Mouse (Mus musculus): ENCODE measurements around the gene Ctnnbip1. TPM values are rescaled to one million over a fixed set of nuclear protein-coding genes. Genes with fewer than 3 reads are reported as not detected.

Gene Ctnnbip1
- polyA plus RNA-seq, 1 experiment = 27.2 TPM

DNA sequence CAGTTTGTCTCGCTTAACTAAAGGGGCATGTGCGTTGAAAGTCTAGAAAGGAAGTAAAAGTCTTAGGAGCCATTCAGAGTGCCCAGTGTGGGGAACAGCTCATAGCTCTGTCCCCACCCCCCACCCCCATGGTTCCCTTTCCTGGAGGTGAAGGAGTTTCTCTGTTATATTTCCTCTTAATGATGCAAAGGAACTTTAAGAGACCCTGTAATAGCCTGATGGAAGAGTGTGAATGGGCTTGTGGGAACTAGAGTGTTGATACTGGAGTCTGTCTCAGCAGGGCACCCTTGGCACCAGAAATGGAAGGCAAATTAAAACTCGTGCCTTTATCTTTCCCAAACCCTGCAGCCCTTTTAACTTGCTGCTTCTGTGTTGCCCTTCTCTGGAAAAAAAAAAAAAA, 13.2 kb upstream of the Ctnnbip1 start:
- Histone ChIP-seq H3K27me3 (ENCODE audit: control insufficient read depth, insufficient read depth, low read length) (no peaks in the 10 kb centered on the region), H3K27ac (ENCODE audit: insufficient read depth, low read depth, low read length) (no peak overlapping the region), H3K4me1 (ENCODE audit: control insufficient read depth, insufficient read depth, insufficient read length, low read length) (peaks cover 10% of the 10 kb centered on the region; the same call in 1 of the 2 replicates), H3K36me3 (ENCODE audit: control insufficient read depth, insufficient read depth, low read length) (peaks cover 18% of the 10 kb centered on the region), H3K4me3 (ENCODE audit: low read depth, low read length) (no peak overlapping the region)
- TF ChIP-seq CTCF (IDR thresholded peaks at IDR 0.05; ENCODE audit: extremely low read depth, insufficient read length, insufficient replicate concordance, low read depth, low read length) (no peak), POLR2A (IDR thresholded peaks at IDR 0.05; ENCODE audit: low read depth, low read length) (no peak)
- 51% methylated on average over 3 of the region's 3 CpGs for WGBS

DNA sequence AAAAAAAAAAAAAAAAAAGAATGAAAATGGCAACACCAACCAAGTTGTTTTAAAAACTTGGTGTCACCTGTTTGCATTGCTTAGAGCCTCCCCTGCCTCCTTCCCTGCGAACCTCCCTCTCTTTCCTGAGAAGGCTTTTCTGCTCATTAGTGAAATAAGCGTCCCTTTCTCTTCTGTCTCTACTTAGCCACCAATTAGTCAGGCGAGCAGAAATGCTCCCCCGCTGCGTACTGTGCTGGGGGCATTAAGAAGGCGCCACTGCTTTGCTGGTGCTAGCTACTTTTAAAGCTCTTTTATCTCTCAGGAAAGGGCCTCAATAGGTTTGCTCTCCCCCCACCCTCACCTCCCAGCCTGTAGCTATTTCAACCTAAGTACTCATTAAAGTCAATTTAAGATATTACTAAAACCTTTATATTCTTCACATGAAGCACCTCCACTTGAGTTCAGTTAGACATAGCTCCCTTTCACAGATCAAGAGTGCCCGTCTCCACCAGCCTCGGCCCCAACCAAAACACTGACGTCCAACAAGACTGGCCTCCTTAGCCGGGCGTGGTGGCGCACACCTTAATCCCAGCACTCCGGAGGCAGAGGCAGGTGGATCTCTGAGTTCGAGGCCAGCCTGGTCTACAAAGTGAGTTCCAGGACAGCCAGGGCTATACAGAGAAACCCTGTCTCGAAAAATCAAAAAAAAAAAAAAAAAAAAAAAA, 12.6 kb upstream of the Ctnnbip1 start:
- 74% methylated on average over 15 of the region's 15 CpGs for WGBS
- Histone ChIP-seq H3K4me3 (ENCODE audit: low read depth, low read length) (no peak overlapping the region), H3K27ac (ENCODE audit: insufficient read depth, low read depth, low read length) (no peak overlapping the region), H3K4me1 (ENCODE audit: control insufficient read depth, insufficient read depth, insufficient read length, low read length) (peaks cover 13% of the 10 kb centered on the region; the same call in 1 of the 2 replicates), H3K36me3 (ENCODE audit: control insufficient read depth, insufficient read depth, low read length) (peaks cover 14% of the 10 kb centered on the region), H3K27me3 (ENCODE audit: control insufficient read depth, insufficient read depth, low read length) (no peaks in the 10 kb centered on the region)
- TF ChIP-seq CTCF (IDR thresholded peaks at IDR 0.05; ENCODE audit: extremely low read depth, insufficient read length, insufficient replicate concordance, low read depth, low read length) (no peak), POLR2A (IDR thresholded peaks at IDR 0.05; ENCODE audit: low read depth, low read length) (no peak)

DNA sequence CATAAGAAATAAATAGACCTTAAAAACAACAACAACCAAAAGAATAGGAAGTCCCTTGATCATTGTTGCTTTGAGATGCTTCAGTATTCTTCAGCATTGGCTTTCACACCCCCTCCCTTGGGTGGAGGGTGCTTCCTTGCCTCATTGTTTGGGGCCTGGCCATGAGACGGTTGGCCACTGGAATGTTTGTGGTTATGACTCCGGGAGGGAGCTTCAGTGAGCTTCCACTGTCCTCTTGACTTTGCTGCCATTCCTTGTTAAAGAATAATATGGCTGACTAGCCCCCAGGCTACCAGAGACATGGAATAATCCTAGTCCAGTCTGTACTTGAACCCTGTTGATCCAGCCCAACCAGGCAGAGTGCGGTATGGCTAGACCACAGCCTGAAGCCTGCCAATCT, 11.1 kb upstream of the Ctnnbip1 start:
- TF ChIP-seq CTCF (IDR thresholded peaks at IDR 0.05; ENCODE audit: extremely low read depth, insufficient read length, insufficient replicate concordance, low read depth, low read length) (no peak), POLR2A (IDR thresholded peaks at IDR 0.05; ENCODE audit: low read depth, low read length) (no peak)
- Histone ChIP-seq H3K27me3 (ENCODE audit: control insufficient read depth, insufficient read depth, low read length) (no peaks in the 10 kb centered on the region), H3K36me3 (ENCODE audit: control insufficient read depth, insufficient read depth, low read length) (peaks cover 6% of the 10 kb centered on the region; the same call in 1 of the 2 replicates), H3K27ac (ENCODE audit: insufficient read depth, low read depth, low read length) (no peak overlapping the region), H3K4me3 (ENCODE audit: low read depth, low read length) (no peak overlapping the region), H3K4me1 (ENCODE audit: control insufficient read depth, insufficient read depth, insufficient read length, low read length) (peaks cover 15% of the 10 kb centered on the region; the same call in 1 of the 2 replicates)
- WGBS = 66% methylated on average over 3 of the region's 3 CpGs

DNA sequence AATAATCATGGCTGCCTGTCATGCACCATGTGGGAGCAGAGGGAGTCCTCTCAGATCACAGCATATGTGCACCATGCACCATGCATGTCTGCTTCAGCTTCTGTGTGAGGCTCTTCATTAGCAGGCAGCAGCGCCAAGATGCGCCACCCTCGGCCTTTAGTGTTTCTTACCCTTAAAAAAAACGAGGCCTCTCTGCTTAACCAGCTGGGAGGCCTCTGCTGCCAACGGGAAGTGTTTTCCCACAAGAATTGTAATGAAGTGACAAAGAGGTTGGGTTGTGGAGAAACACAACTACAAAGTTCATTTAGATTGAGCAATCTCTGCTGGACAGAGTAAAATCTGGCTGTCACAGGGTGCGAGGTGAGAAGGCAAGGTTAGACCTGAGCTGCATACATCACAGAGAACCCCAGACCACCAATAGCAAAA, 6.8 kb upstream of the Ctnnbip1 start:
- WGBS = 24% methylated on average over 6 of the region's 6 CpGs
- no peaks in the 10 kb centered on the region for H3K36me3 ChIP-seq (ENCODE audit: control insufficient read depth, insufficient read depth, low read length)
- H3K4me3 ChIP-seq (ENCODE audit: low read depth, low read length) = no peak overlapping the region
- TF ChIP-seq POLR2A (IDR thresholded peaks at IDR 0.05; ENCODE audit: low read depth, low read length) (no peak), CTCF (IDR thresholded peaks at IDR 0.05; ENCODE audit: extremely low read depth, insufficient read length, insufficient replicate concordance, low read depth, low read length) (no peak)
- no peaks in the 10 kb centered on the region for H3K27me3 ChIP-seq (ENCODE audit: control insufficient read depth, insufficient read depth, low read length)
- peaks cover 15% of the 10 kb centered on the region; the same call in 1 of the 2 replicates for H3K4me1 ChIP-seq (ENCODE audit: control insufficient read depth, insufficient read depth, insufficient read length, low read length)
- H3K27ac ChIP-seq (ENCODE audit: insufficient read depth, low read depth, low read length) = no peak overlapping the region

DNA sequence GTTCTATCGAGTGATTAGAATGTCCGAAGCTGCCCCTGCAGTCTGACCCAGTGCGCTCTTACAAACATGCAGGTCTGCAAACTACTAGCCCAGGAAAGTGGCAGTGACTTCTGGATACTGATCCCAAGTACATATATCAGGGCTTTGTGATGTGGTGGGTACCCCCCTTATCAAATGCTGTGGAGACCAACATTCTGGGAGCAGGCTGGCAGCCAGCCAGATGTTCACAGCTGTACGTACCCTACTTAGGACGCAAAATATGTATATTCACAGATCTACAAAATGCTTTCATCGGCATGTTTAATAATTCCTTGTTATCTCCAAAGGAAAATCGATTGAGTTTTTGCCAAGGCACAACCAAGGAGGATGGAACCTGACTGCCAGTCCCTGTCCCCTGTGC, 6.0 kb upstream of the Ctnnbip1 start:
- Histone ChIP-seq H3K27ac (ENCODE audit: insufficient read depth, low read depth, low read length) (no peak overlapping the region), H3K4me1 (ENCODE audit: control insufficient read depth, insufficient read depth, insufficient read length, low read length) (peaks cover 15% of the 10 kb centered on the region; the same call in 1 of the 2 replicates), H3K4me3 (ENCODE audit: low read depth, low read length) (no peak overlapping the region), H3K36me3 (ENCODE audit: control insufficient read depth, insufficient read depth, low read length) (no peaks in the 10 kb centered on the region), H3K27me3 (ENCODE audit: control insufficient read depth, insufficient read depth, low read length) (no peaks in the 10 kb centered on the region)
- no peak for TF ChIP-seq POLR2A (IDR thresholded peaks at IDR 0.05; ENCODE audit: low read depth, low read length)
- no peak for TF ChIP-seq CTCF (IDR thresholded peaks at IDR 0.05; ENCODE audit: extremely low read depth, insufficient read length, insufficient replicate concordance, low read depth, low read length)
- WGBS = 82% methylated on average over 7 of the region's 7 CpGs

DNA sequence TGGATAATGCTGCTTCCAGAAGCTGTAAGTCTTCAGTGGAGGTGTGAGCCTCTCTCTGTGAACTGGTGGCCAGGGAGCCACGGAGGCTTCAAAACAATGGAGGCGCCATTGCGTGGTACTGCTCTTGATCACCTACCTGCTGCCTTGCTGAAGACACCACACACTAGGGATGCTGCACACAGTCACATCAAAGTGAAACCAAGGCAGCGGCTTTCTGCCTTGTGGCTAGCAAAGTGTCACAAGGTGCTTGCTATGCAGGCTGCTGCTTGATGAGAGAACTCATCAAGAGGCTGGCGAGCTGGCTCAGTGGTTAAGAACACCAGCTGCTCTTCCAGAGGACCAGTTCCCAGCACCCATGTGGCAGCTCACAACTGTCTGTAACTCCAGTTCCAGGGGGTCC, 2.3 kb upstream of the Ctnnbip1 start:
- 75% methylated on average over 5 of the region's 5 CpGs for WGBS
- TF ChIP-seq POLR2A (IDR thresholded peaks at IDR 0.05; ENCODE audit: low read depth, low read length) = no peak
- TF ChIP-seq CTCF (IDR thresholded peaks at IDR 0.05; ENCODE audit: extremely low read depth, insufficient read length, insufficient replicate concordance, low read depth, low read length) = no peak
- H3K36me3 ChIP-seq (ENCODE audit: control insufficient read depth, insufficient read depth, low read length) = no peaks in the 10 kb centered on the region
- H3K4me1 ChIP-seq (ENCODE audit: control insufficient read depth, insufficient read depth, insufficient read length, low read length) = peaks cover 14% of the 10 kb centered on the region; the same call in 1 of the 2 replicates
- H3K4me3 ChIP-seq (ENCODE audit: low read depth, low read length) = no peak overlapping the region
- no peak overlapping the region for H3K27ac ChIP-seq (ENCODE audit: insufficient read depth, low read depth, low read length)
- H3K27me3 ChIP-seq (ENCODE audit: control insufficient read depth, insufficient read depth, low read length) = no peaks in the 10 kb centered on the region

DNA sequence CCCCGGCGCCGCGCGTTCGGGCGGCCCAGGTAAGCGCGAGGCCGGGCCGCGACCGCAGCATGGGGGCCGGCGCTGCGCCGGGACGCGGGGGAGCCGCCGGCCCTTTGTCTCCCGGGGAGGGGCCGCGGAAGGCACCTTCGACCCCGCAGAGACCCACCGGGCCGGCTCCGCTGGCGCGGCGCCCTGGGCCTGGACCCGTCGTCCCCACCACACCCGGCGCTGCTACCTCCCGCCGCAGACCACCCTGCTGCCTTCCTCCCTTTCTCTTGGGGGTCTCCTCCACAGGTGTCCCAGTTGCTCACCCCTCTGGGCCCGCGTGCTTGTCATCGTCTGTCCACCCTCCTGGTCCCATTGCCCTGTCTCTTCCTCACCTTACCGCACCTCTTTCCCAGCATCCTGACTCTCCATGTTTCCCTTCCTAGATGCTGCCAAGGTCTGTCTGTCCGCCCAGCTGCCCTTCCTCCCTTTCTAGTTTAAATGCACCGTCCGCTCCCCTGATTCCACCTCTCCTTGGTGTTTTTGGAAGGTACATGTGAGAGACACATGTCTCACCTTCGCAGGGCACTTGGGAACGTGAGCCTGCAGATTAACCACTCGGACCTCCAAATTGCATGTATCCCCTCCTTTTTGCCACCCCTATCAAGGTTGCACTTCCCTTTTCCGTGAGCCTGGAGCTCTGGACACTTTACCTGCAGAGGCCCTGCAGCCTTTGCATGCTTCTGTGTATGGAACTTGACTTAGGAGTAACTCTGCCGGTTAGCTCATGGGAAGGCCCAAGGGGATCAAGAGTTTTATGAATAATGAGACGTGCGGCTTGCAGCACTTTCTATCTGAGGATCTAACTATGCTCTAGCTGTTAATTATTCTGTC, 550 bp downstream of the Ctnnbip1 start:
- TF ChIP-seq POLR2A (IDR thresholded peaks at IDR 0.05; ENCODE audit: low read depth, low read length) = no peak
- no peak for TF ChIP-seq CTCF (IDR thresholded peaks at IDR 0.05; ENCODE audit: extremely low read depth, insufficient read length, insufficient replicate concordance, low read depth, low read length)
- peak overlapping the region; percentile 76 for H3K4me3 ChIP-seq (ENCODE audit: low read depth, low read length)
- WGBS = 3% methylated on average over 40 of the region's 52 CpGs
- no peak overlapping the region; the same call in 1 of the 2 replicates for H3K27ac ChIP-seq (ENCODE audit: insufficient read depth, low read depth, low read length)
- H3K27me3 ChIP-seq (ENCODE audit: control insufficient read depth, insufficient read depth, low read length) = no peaks in the 10 kb centered on the region
- no peaks in the 10 kb centered on the region for H3K36me3 ChIP-seq (ENCODE audit: control insufficient read depth, insufficient read depth, low read length)
- H3K4me1 ChIP-seq (ENCODE audit: control insufficient read depth, insufficient read depth, insufficient read length, low read length) = peaks cover 11% of the 10 kb centered on the region; the same call in 1 of the 2 replicates

All from small intestine, adult 2 months (tissue).